Mouse (Mus musculus) spleen, postnatal 0 days (tissue): ENCODE data around the gene 4930512M02Rik. TPM values are rescaled to one million over a fixed set of nuclear protein-coding genes. Genes with fewer than 3 reads are reported as not detected.

Source experiments
- polyA plus RNA-seq: library from polyadenylated mRNA; unstranded; fragments of >200 nt; fragmentation: Nextera tagmentation; extraction: Ambion mirVana; gene quantifications from 2 replicates; pipeline ENCODE4 v1.2.1, GENCODE M21; 2015

Gene 4930512M02Rik
- polyA plus RNA-seq, result not detected in 2 replicates

GRCm38 (mm10) chr11:11627735-11628134 is at the start of gene 4930512M02Rik:
4930512M02Rik (minus strand) TSS chr11:11627835.

Other genes starting within 250 kb of the 4930512M02Rik start
- gene Spata48, start 165.7 kb downstream of the 4930512M02Rik start, polyA plus RNA-seq, result 2.5 TPM in 2 replicates
- gene Zpbp, start 165.4 kb downstream of the 4930512M02Rik start, polyA plus RNA-seq, result 0.45 and 0.62 TPM in 2 replicates
- gene Ikzf1, start 57.2 kb upstream of the 4930512M02Rik start, polyA plus RNA-seq, result 40.0 and 40.2 TPM in 2 replicates
- 70.7 and 84.5 TPM in 2 replicates for gene Fignl1, start 181.1 kb upstream of the 4930512M02Rik start, polyA plus RNA-seq